41 mouse cellular contexts compared by ENCODE assay signal in genomic region chrX:135421203-135421602, GRCm38 (mm10). TPM values are rescaled to one million over a fixed set of nuclear protein-coding genes. Genes with fewer than 3 reads are reported as not detected.
"Had no signal": no experiment of that assay in that cellular context is flagged by ENCODE, and none has a peak within 500 bp of the region (broad histone marks: within the 10 kb centered on the region; RNA-seq: fewer than 3 reads in every experiment).

No protein-coding gene starts in this region.

RNA-seq across cellular contexts. Expression of gene Gm7903, which starts 12.4 kb away (rescaled TPM):
- total RNA-seq: heart, postnatal 10 days; heart, postnatal 14 days; heart, postnatal 25 days; heart, postnatal 36 days; heart, postnatal 4 days; layer of hippocampus, adult 18-20 months; layer of hippocampus, adult 2 months; layer of hippocampus, adult 8-10 months; layer of hippocampus, postnatal 14 days; layer of hippocampus, postnatal 25 days; layer of hippocampus, postnatal 36 days; left cerebral cortex, adult 2 months; left cerebral cortex, adult 8-10 months had no signal
- polyA plus RNA-seq: heart, embryonic 11.5 days; heart, embryonic 12.5 days; heart, embryonic 13.5 days; heart, embryonic 14.5 days; heart, embryonic 15.5 days; heart, embryonic 16.5 days; heart, postnatal 0 days; hindbrain, embryonic 10.5 days; hindbrain, embryonic 12.5 days; hindbrain, embryonic 13.5 days; hindbrain, embryonic 14.5 days; hindbrain, embryonic 15.5 days; hindbrain, embryonic 16.5 days; hindbrain, postnatal 0 days; inflammation-experienced regulatory T-cells, adult 6 months; intestine, embryonic 14.5 days; intestine, embryonic 15.5 days; intestine, embryonic 16.5 days; intestine, postnatal 0 days; kidney, adult 2 months; kidney, embryonic 14.5 days; kidney, embryonic 15.5 days; kidney, embryonic 16.5 days; kidney, postnatal 0 days; large intestine, adult 2 months had no signal

RNA-seq across cellular contexts. Expression of gene Gm5128, which starts 48.1 kb away (rescaled TPM):
- total RNA-seq: heart, postnatal 10 days; heart, postnatal 14 days; heart, postnatal 25 days; heart, postnatal 36 days; heart, postnatal 4 days; hindbrain, postnatal 0 days; layer of hippocampus, adult 18-20 months; layer of hippocampus, adult 2 months; layer of hippocampus, adult 8-10 months; layer of hippocampus, postnatal 10 days; layer of hippocampus, postnatal 14 days; layer of hippocampus, postnatal 25 days; layer of hippocampus, postnatal 36 days; left cerebral cortex, adult 18-20 months; left cerebral cortex, adult 2 months; left cerebral cortex, adult 8-10 months had no signal
- polyA plus RNA-seq: heart, embryonic 11.5 days; heart, embryonic 12.5 days; heart, embryonic 13.5 days; heart, embryonic 15.5 days; heart, embryonic 16.5 days; heart, postnatal 0 days; hindbrain, embryonic 10.5 days; hindbrain, embryonic 11.5 days; hindbrain, embryonic 12.5 days; hindbrain, embryonic 13.5 days; hindbrain, embryonic 14.5 days; hindbrain, embryonic 15.5 days; hindbrain, embryonic 16.5 days; hindbrain, postnatal 0 days; inflammation-experienced regulatory T-cells, adult 6 months; intestine, embryonic 14.5 days; intestine, embryonic 15.5 days; intestine, embryonic 16.5 days; intestine, postnatal 0 days; kidney, adult 2 months; kidney, embryonic 14.5 days; kidney, embryonic 15.5 days; kidney, embryonic 16.5 days; kidney, postnatal 0 days; large intestine, adult 2 months had no signal
